Mouse (Mus musculus) embryonic facial prominence, embryonic 13.5 days (tissue): Measurements from ENCODE around the gene Gm12169. TPM values are rescaled to one million over a fixed set of nuclear protein-coding genes. Genes with fewer than 3 reads are reported as not detected.

Experiments
- polyA plus RNA-seq: library from polyadenylated mRNA; unstranded; fragments of >200 nt; fragmentation: Nextera tagmentation; extraction: Ambion mirVana; gene quantifications from 2 replicates; pipeline ENCODE4 v1.2.1, GENCODE M21; 2015

Gm12169 gene
- polyA plus RNA-seq, 1 experiment from 2014 or later: not detected

Other genes with a start within 250 kb of the Gm12169 start
- 8.9 and 10.4 TPM in 2 replicates for gene Cyfip2, start 211.4 kb upstream of the Gm12169 start, polyA plus RNA-seq
- 0.07 TPM in 1 of 2 replicates, not detected in the other for gene Itk, start 134.7 kb upstream of the Gm12169 start, polyA plus RNA-seq
- gene Fam71b, start 127.7 kb upstream of the Gm12169 start, polyA plus RNA-seq: not detected in 2 replicates
- 83.3 and 83.5 TPM in 2 replicates for gene Med7, start 87.3 kb upstream of the Gm12169 start, polyA plus RNA-seq
- gene Havcr2, start 69.3 kb upstream of the Gm12169 start, polyA plus RNA-seq: not detected in 2 replicates
- not detected in 2 replicates for gene BC053393, start 47.3 kb downstream of the Gm12169 start, polyA plus RNA-seq
- not detected in 2 replicates for gene Dppa1, start 105.0 kb downstream of the Gm12169 start, polyA plus RNA-seq
- 0.48 TPM in 1 of 2 replicates, not detected in the other for gene Timd2, start 182.8 kb downstream of the Gm12169 start, polyA plus RNA-seq
- not detected in 2 replicates for gene Havcr1, start 210.9 kb downstream of the Gm12169 start, polyA plus RNA-seq